Mouse (Mus musculus): ENCODE data around the gene Dip2c.

- TF ChIP-seq HCFC1 (IDR thresholded peaks at IDR 0.05; ENCODE audit: borderline replicate concordance, insufficient read depth, low read length), result no peak
- TF ChIP-seq ZNF384 (IDR thresholded peaks at IDR 0.05; ENCODE audit: low read depth, low read length), result no peak
- no peak for TF ChIP-seq CHD2 (IDR thresholded peaks at IDR 0.05; ENCODE audit: low read depth, low read length)
- TF ChIP-seq ZC3H11A (IDR thresholded peaks at IDR 0.05; ENCODE audit: borderline replicate concordance, low read depth, low read length), result no peak
- no peak for TF ChIP-seq MAFK (IDR thresholded peaks at IDR 0.05; ENCODE audit: insufficient read depth, low read depth, low read length)
Observed at GRCm38 (mm10) chr13:9325262-9325661, 48.9 kb downstream of the Dip2c start.

Measured in ES-E14 (cell line).